Mouse (Mus musculus) spleen, adult 2 months (tissue): ENCODE data around the gene Rab4a. TPM values are rescaled to one million over a fixed set of nuclear protein-coding genes. Genes with fewer than 3 reads are reported as not detected.
A peak's percentile ranks its signal among the peaks of the same experiment; 100 is the strongest.

ENCODE experiments used
- DNase-seq, 2 experiments: peaks; one replicate each; pipeline versions ENCODE4 v3.0.0 to v3.0.0-alpha.2; 2012 to 2021; ENCODE audit warnings: low spot score in 2 of 2, low read depth in 1 of 2
- H3K27ac ChIP-seq: fragments of 200-500 bp; 2 replicates; pipeline ENCODE4 v1.5.1; 2012; ENCODE audit warnings: low read length, inconsistent platforms; ENCODE audit not compliant: insufficient read depth
- H3K27me3 ChIP-seq: fragments of 200-500 bp; 2 replicates; pipeline ENCODE4 v1.6.1; 2012; ENCODE audit warnings: mild to moderate bottlenecking, moderate library complexity, low read length, inconsistent platforms; ENCODE audit not compliant: control insufficient read depth, insufficient read depth
- H3K36me3 ChIP-seq: fragments of 200-500 bp; 2 replicates; pipeline ENCODE4 v1.6.1; 2012; ENCODE audit warnings: mild to moderate bottlenecking, low read length, inconsistent platforms; ENCODE audit not compliant: control insufficient read depth, insufficient read depth
- H3K4me1 ChIP-seq: fragments of 200-500 bp; 2 replicates; pipeline ENCODE4 v1.6.1; 2011; ENCODE audit warnings: inconsistent platforms; ENCODE audit not compliant: control insufficient read depth, insufficient read depth, insufficient read length
- H3K4me3 ChIP-seq: fragments of 200-500 bp; 2 replicates; pipeline ENCODE4 v1.5.1; 2011; ENCODE audit warnings: mild to moderate bottlenecking, inconsistent platforms; ENCODE audit not compliant: insufficient read depth, insufficient read length; ENCODE audit errors: extremely low read depth
- CTCF ChIP-seq: fragments of 200-500 bp; IDR thresholded peaks from 2 replicates; pipeline ENCODE4 v1.5.1; 2011; ENCODE audit warnings: mild to moderate bottlenecking, inconsistent platforms; ENCODE audit not compliant: insufficient read depth, insufficient read length, insufficient replicate concordance; ENCODE audit errors: extremely low read depth
- POLR2A ChIP-seq: fragments of 200-500 bp; IDR thresholded peaks from 2 replicates; pipeline ENCODE4 v1.6.1; 2011; ENCODE audit warnings: low read depth, low read length, inconsistent platforms
- WGBS: fragments of 180-500 bp; shearing (Covaris S2); methylation state at CpG from one replicate; pipeline ENCODE4 v1.1.7; 2018; 5-methylcytosine and 5-hydroxymethylcytosine counted together
- polyA plus RNA-seq: library from polyadenylated mRNA; depleted of rRNA; stranded (reverse); fragments of >200 nt; gene quantifications from 2 replicates; pipeline ENCODE4 v1.2.3, GENCODE M21; 2012

Gene Rab4a
- polyA plus RNA-seq, 1 experiment, result 4.2 TPM

- TF ChIP-seq POLR2A (no peak), CTCF (no peak)
- Histone ChIP-seq H3K4me1 (no peaks in the 10 kb centered on the region), H3K36me3 (no peaks in the 10 kb centered on the region), H3K27me3 (no peaks in the 10 kb centered on the region; the same call in 1 of the 2 replicates), H3K27ac (no peak overlapping the region), H3K4me3 (no peak overlapping the region)
- whole genome bisulfite sequencing, result 93% methylated on average over 2 of the region's 2 CpGs
- DNase-seq, result no peak
Measured at GRCm38 (mm10) chr8:123801538-123801937, 4.2 kb upstream of the Rab4a start.

GRCm38 (mm10) chr8:123803639-123804038, 2.1 kb upstream of the Rab4a start:
- DNase-seq, result no peak
- H3K27ac ChIP-seq, result no peak overlapping the region
- TF ChIP-seq POLR2A, result no peak
- no peak for TF ChIP-seq CTCF
- 72% methylated on average over 1 of the region's 1 CpGs for WGBS
- H3K27me3 ChIP-seq, result no peaks in the 10 kb centered on the region; the same call in 1 of the 2 replicates
- H3K4me1 ChIP-seq, result no peaks in the 10 kb centered on the region
- H3K4me3 ChIP-seq, result no peak overlapping the region
- no peaks in the 10 kb centered on the region for H3K36me3 ChIP-seq

GRCm38 (mm10) chr8:123804586-123804985, 1.2 kb upstream of the Rab4a start:
- no peak overlapping the region for H3K27ac ChIP-seq
- H3K4me1 ChIP-seq, result no peaks in the 10 kb centered on the region
- no peak for DNase-seq
- TF ChIP-seq POLR2A, result no peak
- TF ChIP-seq CTCF, result no peak
- H3K27me3 ChIP-seq, result no peaks in the 10 kb centered on the region; the same call in 1 of the 2 replicates
- H3K4me3 ChIP-seq, result no peak overlapping the region
- no peaks in the 10 kb centered on the region for H3K36me3 ChIP-seq
- WGBS, result 82% methylated on average over 7 of the region's 7 CpGs

- 37% methylated on average over 15 of the region's 15 CpGs for WGBS
- Histone ChIP-seq H3K4me3 (peak overlapping the region; percentile 77; the same call in 1 of the 2 replicates), H3K27ac (no peak overlapping the region), H3K4me1 (no peaks in the 10 kb centered on the region), H3K27me3 (no peaks in the 10 kb centered on the region; the same call in 1 of the 2 replicates), H3K36me3 (no peaks in the 10 kb centered on the region)
- TF ChIP-seq CTCF (no peak), POLR2A (no peak)
- DNase-seq, result no peak
Measured at GRCm38 (mm10) chr8:123805209-123805717, 522 bp upstream of the Rab4a start.

GRCm38 (mm10) chr8:123806374-123806935, 670 bp downstream of the Rab4a start:
- WGBS, result 7% methylated on average over 12 of the region's 12 CpGs
- H3K27me3 ChIP-seq, result no peaks in the 10 kb centered on the region; the same call in 1 of the 2 replicates
- H3K27ac ChIP-seq, result no peak overlapping the region
- TF ChIP-seq POLR2A, result no peak
- H3K36me3 ChIP-seq, result no peaks in the 10 kb centered on the region
- peak overlapping the region; percentile 77 for H3K4me3 ChIP-seq
- no peaks in the 10 kb centered on the region for H3K4me1 ChIP-seq
- no peak for DNase-seq

- Histone ChIP-seq H3K27me3 (no peaks in the 10 kb centered on the region; the same call in 1 of the 2 replicates), H3K4me3 (no peak overlapping the region), H3K36me3 (no peaks in the 10 kb centered on the region), H3K4me1 (no peaks in the 10 kb centered on the region), H3K27ac (no peak overlapping the region)
- 7% methylated on average over 14 of the region's 14 CpGs for WGBS
- TF ChIP-seq CTCF (no peak), POLR2A (no peak)
- DNase-seq, result peak in 1 of 2 experiments; percentile 12
Measured at GRCm38 (mm10) chr8:123807024-123807431, 1.2 kb downstream of the Rab4a start.

- no peak for DNase-seq
- no peaks in the 10 kb centered on the region; the same call in 1 of the 2 replicates for H3K27me3 ChIP-seq
- no peak overlapping the region for H3K27ac ChIP-seq
- no peaks in the 10 kb centered on the region for H3K36me3 ChIP-seq
- WGBS, result 61% methylated on average over 6 of the region's 6 CpGs
- no peaks in the 10 kb centered on the region for H3K4me1 ChIP-seq
- H3K4me3 ChIP-seq, result no peak overlapping the region
- TF ChIP-seq POLR2A (no peak), CTCF (no peak)
Measured at GRCm38 (mm10) chr8:123807852-123808573, 2.2 kb downstream of the Rab4a start.
